Mouse (Mus musculus): ENCODE results near the gene Ddr1.

The Ddr1 gene

GRCm38 (mm10) chr17:35636363-35636762, 68.1 kb downstream of the Ddr1 start:
- peak; percentile 45 for DNase-seq (ENCODE audit: inconsistent ontology term)

GRCm38 (mm10) chr17:35635699-35636111, 68.7 kb downstream of the Ddr1 start:
- DNase-seq (ENCODE audit: inconsistent ontology term), result peak; percentile 67

- DNase-seq (ENCODE audit: inconsistent ontology term), result no peak
These were observed 69.2 kb downstream of the Ddr1 start for GRCm38 (mm10) chr17:35635202-35635601.

- DNase-seq (ENCODE audit: inconsistent ontology term), result peak; percentile 87
These were observed 70.4 kb downstream of the Ddr1 start for GRCm38 (mm10) chr17:35633992-35634391.
